Mouse (Mus musculus): ENCODE results near the gene Gm9495.
A peak's percentile ranks its signal among the peaks of the same experiment; 100 is the strongest.
"Not testable (repeated sequence)": the region's sequence is repeated elsewhere in the genome, so short reads cannot be mapped to it uniquely, and the experiment has no call there.

Gm9495 gene

GRCm38 (mm10) chr8:69453465-69453864, at the start of gene Gm9495:
Gene Gm9495, minus strand, starts transcription at chr8:69453565.
- not testable (repeated sequence) for DNase-seq

- not testable (repeated sequence) for DNase-seq
These were observed 21.6 kb upstream of the Gm9495 start for GRCm38 (mm10) chr8:69474946-69475345.

- DNase-seq, result not testable (repeated sequence)
These were observed 33.3 kb downstream of the Gm9495 start for GRCm38 (mm10) chr8:69420018-69420417.

- no peak for DNase-seq
These were observed 39.0 kb downstream of the Gm9495 start for GRCm38 (mm10) chr8:69414326-69414725.

- peak; percentile 10 for DNase-seq
These were observed 48.6 kb downstream of the Gm9495 start for GRCm38 (mm10) chr8:69404768-69405167.

- DNase-seq, result no peak
These were observed 53.4 kb downstream of the Gm9495 start for GRCm38 (mm10) chr8:69399956-69400443.

GRCm38 (mm10) chr8:69399181-69399955, 54.0 kb downstream of the Gm9495 start:
- peak; percentile 56 for DNase-seq

- DNase-seq, result no peak
These were observed 57.2 kb downstream of the Gm9495 start for GRCm38 (mm10) chr8:69396196-69396595.

GRCm38 (mm10) chr8:69395050-69395789, 58.1 kb downstream of the Gm9495 start:
- DNase-seq, result peak; percentile 80

- no peak for DNase-seq
These were observed 69.0 kb downstream of the Gm9495 start for GRCm38 (mm10) chr8:69384361-69384760.

Measured in liver (tissue).